Mouse (Mus musculus): ENCODE measurements at regions not wholly inside any gene's neighbourhood (a gene's known extent, or its start where the extent isn't known, plus 50 kb on each side); places are given as distances from the start of the nearest gene placed in this dataset.

- peak; percentile 23 to 82 for DNase-seq (ENCODE audit: inconsistent age in 2 of 2, low spot score in 1 of 2)
Measured at GRCm38 (mm10) chr8:34573007-34573881, 461.7 kb upstream of the Gm10131 start.

GRCm38 (mm10) chr8:34571736-34572135, 460.2 kb upstream of the Gm10131 start:
- DNase-seq (ENCODE audit: inconsistent age in 2 of 2, low spot score in 1 of 2) = no peak

- peak; percentile 15 to 56 for DNase-seq (ENCODE audit: inconsistent age in 2 of 2, low spot score in 1 of 2)
Measured at GRCm38 (mm10) chr8:34562278-34562677, 450.7 kb upstream of the Gm10131 start.

GRCm38 (mm10) chr8:34549786-34550185, 438.2 kb upstream of the Gm10131 start:
- DNase-seq (ENCODE audit: inconsistent age in 2 of 2, low spot score in 1 of 2) = peak; percentile 15 to 60

- no peak for DNase-seq (ENCODE audit: inconsistent age in 2 of 2, low spot score in 1 of 2)
Measured at GRCm38 (mm10) chr8:34546815-34547214, 435.3 kb upstream of the Gm10131 start.

GRCm38 (mm10) chr8:34542361-34543038, 431.0 kb upstream of the Gm10131 start:
- DNase-seq (ENCODE audit: inconsistent age in 2 of 2, low spot score in 1 of 2) = no peak

GRCm38 (mm10) chr8:34539232-34539631, 427.7 kb upstream of the Gm10131 start:
- DNase-seq (ENCODE audit: inconsistent age in 2 of 2, low spot score in 1 of 2) = no peak

GRCm38 (mm10) chr8:34535434-34535833, 423.9 kb upstream of the Gm10131 start:
- no peak for DNase-seq (ENCODE audit: inconsistent age in 2 of 2, low spot score in 1 of 2)

GRCm38 (mm10) chr8:34533421-34533820, 421.9 kb upstream of the Gm10131 start:
- DNase-seq (ENCODE audit: inconsistent age in 2 of 2, low spot score in 1 of 2) = no peak

DNA sequence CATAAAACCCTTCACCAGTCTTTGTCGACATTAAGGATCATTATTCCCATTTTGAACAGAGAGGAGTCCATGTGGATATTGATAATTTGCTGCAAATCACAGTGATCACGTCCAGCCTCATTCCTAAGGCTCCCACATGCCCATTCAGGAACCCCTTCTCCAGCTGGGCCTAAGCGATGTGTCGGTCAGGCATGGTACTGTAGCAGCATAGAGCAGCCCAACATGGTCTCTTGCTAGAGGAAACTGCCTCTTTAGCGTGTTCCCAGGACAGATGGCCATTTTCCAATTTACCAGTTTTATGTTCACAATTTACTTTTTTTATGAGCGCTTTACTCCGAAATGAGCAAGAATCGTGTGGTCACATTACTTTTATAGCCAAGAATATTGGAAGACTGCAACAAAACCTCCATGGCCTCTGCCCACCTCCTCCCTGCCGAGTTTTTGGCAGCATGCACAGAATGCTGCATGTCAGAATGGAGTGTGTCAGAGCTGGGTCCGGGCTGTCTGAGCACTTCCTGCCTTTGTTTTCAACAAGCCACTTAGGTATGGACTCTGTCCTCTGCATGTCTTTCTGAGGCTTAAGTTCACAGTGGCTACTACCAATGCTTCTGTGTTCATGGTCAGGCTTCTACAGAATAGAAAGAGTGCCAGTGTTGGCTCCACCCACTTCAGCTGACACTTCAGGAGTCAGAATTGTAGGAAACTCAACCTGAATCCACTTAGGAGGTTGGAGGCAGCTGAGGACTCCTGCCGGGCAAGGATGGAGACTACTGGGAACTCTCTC, 419.6 kb upstream of the Gm10131 start:
- DNase-seq (ENCODE audit: inconsistent age in 2 of 2, low spot score in 1 of 2) = no peak

DNA sequence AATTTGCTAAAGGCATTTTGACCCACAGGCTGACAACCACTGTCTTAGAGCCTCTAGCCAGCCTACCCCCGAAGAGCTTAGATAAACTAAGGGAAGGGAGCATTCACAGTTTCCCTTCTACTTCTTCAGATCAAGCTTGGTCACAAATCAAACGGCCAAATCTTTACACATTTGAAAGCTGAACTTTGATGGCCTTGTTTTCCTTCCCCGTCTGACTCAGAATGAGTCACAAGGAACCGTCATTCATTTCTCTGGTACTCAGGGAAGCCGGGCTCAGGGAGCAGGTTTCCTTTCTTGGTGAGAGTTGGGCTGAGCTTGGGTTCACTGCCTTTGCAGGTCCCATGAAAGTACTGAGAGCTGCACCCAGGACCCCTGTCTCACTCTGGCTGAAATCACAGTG, 418.5 kb upstream of the Gm10131 start:
- DNase-seq (ENCODE audit: inconsistent age in 2 of 2, low spot score in 1 of 2) = peak; percentile 47 to 84

- DNase-seq (ENCODE audit: inconsistent age in 2 of 2, low spot score in 1 of 2) = no peak
Measured at GRCm38 (mm10) chr8:34529452-34529851, 417.9 kb upstream of the Gm10131 start.

- DNase-seq (ENCODE audit: inconsistent age in 2 of 2, low spot score in 1 of 2) = no peak
Measured at GRCm38 (mm10) chr8:34528213-34528612, 416.7 kb upstream of the Gm10131 start.

GRCm38 (mm10) chr8:34525231-34525630, 413.7 kb upstream of the Gm10131 start:
- no peak for DNase-seq (ENCODE audit: inconsistent age in 2 of 2, low spot score in 1 of 2)

DNA sequence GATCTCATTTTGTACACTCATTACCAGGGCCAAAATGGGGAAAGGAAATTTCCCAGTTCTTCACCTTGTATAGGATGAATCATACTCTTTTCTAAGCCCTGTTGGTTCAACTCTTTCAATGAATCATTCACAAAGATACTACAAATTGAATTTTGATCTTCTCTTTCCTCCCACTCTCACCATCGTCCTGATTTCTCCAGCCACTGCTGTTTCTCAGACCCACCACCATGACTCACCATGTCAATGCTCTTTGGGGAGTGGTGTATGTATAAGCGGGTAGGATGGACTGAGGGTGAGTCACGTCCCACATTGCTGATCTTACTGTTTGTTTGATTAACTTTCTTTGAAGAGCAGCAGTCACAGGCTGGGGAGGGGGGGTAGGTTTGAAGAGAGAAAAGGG, 412.3 kb upstream of the Gm10131 start:
- peak in 1 of 2 experiments; percentile 35 for DNase-seq (ENCODE audit: inconsistent age in 2 of 2, low spot score in 1 of 2)

DNA sequence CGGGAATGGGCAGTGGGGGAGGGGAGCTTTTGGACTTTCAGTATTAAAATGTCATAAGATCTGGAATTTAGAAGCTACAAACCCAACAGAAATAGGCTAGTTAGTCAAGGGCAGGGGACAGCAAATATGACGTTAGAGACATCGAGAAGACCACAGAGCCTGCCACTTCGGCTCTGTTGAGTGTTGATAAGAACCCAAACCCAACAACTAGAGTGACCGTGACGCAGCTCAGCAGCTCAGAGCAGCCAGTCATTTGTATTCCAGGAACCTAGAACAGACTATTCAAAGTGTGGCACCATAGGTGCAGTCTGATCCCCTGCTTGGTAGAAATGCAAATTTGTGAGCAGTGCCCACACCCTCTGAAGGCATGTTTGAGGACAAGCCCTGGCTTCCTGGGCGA, 409.8 kb upstream of the Gm10131 start:
- DNase-seq (ENCODE audit: inconsistent age in 2 of 2, low spot score in 1 of 2) = no peak

GRCm38 (mm10) chr8:34520664-34521063, 409.1 kb upstream of the Gm10131 start:
- no peak for DNase-seq (ENCODE audit: inconsistent age in 2 of 2, low spot score in 1 of 2)

DNA sequence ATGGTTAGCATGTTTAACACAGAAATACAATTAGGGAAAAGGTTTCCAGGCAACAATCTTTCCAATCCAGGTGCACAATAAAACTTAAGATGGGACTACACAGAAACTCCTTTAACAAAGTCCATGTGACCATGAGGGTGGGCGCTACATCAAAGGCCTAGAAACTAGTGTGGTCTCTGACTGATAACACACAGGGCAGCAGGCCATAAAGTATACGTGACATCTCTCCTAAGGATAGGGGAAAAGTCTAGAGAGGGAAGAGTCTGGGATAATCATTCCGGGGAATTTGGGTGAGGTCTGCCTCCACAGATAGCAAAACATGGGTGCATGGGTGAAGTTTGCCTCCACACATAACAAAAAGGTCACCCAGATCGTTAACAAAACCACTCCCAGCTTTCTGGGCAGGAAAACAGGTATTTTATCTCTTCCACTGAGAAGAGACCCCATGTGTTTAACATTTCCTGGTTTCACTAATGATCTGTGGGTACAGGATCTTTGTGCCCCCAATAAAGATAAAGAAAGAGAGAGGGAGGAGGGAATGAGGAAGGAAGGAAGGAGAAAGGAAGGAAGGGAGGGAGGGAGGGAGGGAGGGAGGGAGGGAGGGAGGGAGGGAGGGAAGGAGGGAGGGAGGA, 402.0 kb upstream of the Gm10131 start:
- no peak for DNase-seq (ENCODE audit: inconsistent age in 2 of 2, low spot score in 1 of 2)

GRCm38 (mm10) chr8:34505829-34506555, 394.5 kb upstream of the Gm10131 start:
- DNase-seq (ENCODE audit: inconsistent age in 2 of 2, low spot score in 1 of 2) = no peak

DNA sequence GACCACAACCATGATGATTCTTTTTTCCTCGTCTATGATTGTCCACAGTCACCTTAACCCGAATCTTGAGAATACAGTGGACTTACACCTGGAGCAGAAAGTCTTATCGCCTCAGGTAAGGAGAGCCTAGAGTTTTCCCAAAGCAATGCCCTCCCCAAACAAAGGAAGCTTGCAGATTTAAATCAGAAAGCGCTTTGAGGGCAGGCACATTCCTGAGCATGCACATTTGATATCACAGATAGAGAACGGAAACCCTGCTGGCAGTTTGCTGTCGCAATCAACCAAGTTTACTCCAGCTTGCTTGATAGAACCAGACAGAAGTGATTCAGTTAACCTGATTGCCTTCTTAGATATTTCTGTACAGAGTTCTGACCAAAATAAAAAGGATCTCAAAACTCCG, 393.6 kb upstream of the Gm10131 start:
- no peak for DNase-seq (ENCODE audit: inconsistent age in 2 of 2, low spot score in 1 of 2)
